Comparison of ENCODE assay signal across 10 mouse cellular contexts in genomic region chr15:77354848-77355551, GRCm38 (mm10). TPM values are rescaled to one million over a fixed set of nuclear protein-coding genes. Genes with fewer than 3 reads are reported as not detected.
DNase-seq lines count a peak whose midpoint lies in the region; ATAC-seq lines count a peak whose summit lies in the region.
"Had no signal": no experiment of that assay in that cellular context is flagged by ENCODE, and none has a peak within 500 bp of the region (broad histone marks: within the 10 kb centered on the region; RNA-seq: fewer than 3 reads in every experiment).

No protein-coding gene starts in this region.

- no peak overlapping the region for H3K27ac ChIP-seq in kidney, embryonic 16.5 days (ENCODE audit: low read length)
- peak overlapping the region; percentile 76 for H3K27ac ChIP-seq in hindbrain, embryonic 11.5 days (ENCODE audit: low read depth, low read length)
- H3K27ac ChIP-seq in neural tube, embryonic 14.5 days (ENCODE audit: low read depth, low read length): peak overlapping the region; percentile 28; the same call in 1 of the 2 replicates
- H3K27ac ChIP-seq: liver, embryonic 13.5 days had no signal

- no peak for DNase-seq in kidney, postnatal 25 days
- DNase-seq in cerebellum, postnatal 14 days: peak; percentile 78 to 83
- DNase-seq in hindbrain, embryonic 11.5 days (ENCODE audit: low spot score): no peak
- no peak for DNase-seq in retina, postnatal 1 day
- DNase-seq: gastrocnemius, postnatal 25 days; liver, embryonic 13.5 days had no signal

- H3K4me2 ChIP-seq in kidney, embryonic 16.5 days (replicated peaks; ENCODE audit: low read depth, low read length): no peak overlapping the region
- no peak overlapping the region for H3K4me2 ChIP-seq in hindbrain, embryonic 11.5 days (replicated peaks; ENCODE audit: low read depth, low read length)
- no peak overlapping the region for H3K4me2 ChIP-seq in neural tube, embryonic 14.5 days (ENCODE audit: low read depth, low read length)
- H3K4me2 ChIP-seq: liver, embryonic 13.5 days had no signal

- H3K9ac ChIP-seq in kidney, embryonic 16.5 days (replicated peaks; ENCODE audit: low read length): 0 out of 2 replicates have a peak overlapping the region, but pooled peaks have one; percentile 35
- H3K9ac ChIP-seq in hindbrain, embryonic 11.5 days (ENCODE audit: low read depth, low read length): no peak overlapping the region
- no peak overlapping the region for H3K9ac ChIP-seq in neural tube, embryonic 14.5 days (replicated peaks; ENCODE audit: low read depth, low read length)
- H3K9ac ChIP-seq: liver, embryonic 13.5 days had no signal

- ATAC-seq in kidney, embryonic 16.5 days (ENCODE audit: low FRiP score, low TSS enrichment): no peak
- peak; percentile 29; the same call in 1 of the 2 replicates for ATAC-seq in hindbrain, embryonic 11.5 days (ENCODE audit: low FRiP score)
- no peak for ATAC-seq in neural tube, embryonic 14.5 days (ENCODE audit: low read depth)
- ATAC-seq in monocyte, adult 5-6 weeks (replicated peaks; ENCODE audit: insufficient number of reproducible peaks, low FRiP score, low TSS enrichment, poor library complexity, severe bottlenecking): no peak

- no peak overlapping the region for H3K4me3 ChIP-seq in kidney, embryonic 16.5 days (ENCODE audit: low read length)
- H3K4me3 ChIP-seq in hindbrain, embryonic 11.5 days (ENCODE audit: low read depth, low read length): no peak overlapping the region
- no peak overlapping the region for H3K4me3 ChIP-seq in neural tube, embryonic 14.5 days (ENCODE audit: low read depth, low read length)
- H3K4me3 ChIP-seq: liver, embryonic 13.5 days had no signal

- H3K4me1 ChIP-seq in kidney, embryonic 16.5 days (ENCODE audit: insufficient read depth, low read length): peaks cover 39% of the 10 kb centered on the region
- H3K4me1 ChIP-seq in hindbrain, embryonic 11.5 days (replicated peaks; ENCODE audit: control insufficient read depth, insufficient read depth, low read length): peaks cover 30% of the 10 kb centered on the region
- peaks cover 16% of the 10 kb centered on the region for H3K4me1 ChIP-seq in neural tube, embryonic 14.5 days (ENCODE audit: control insufficient read depth, insufficient read depth, low read length)

- 57% methylated on average over 6 of the region's 6 CpGs for WGBS in kidney, embryonic 16.5 days
- 48% methylated on average over 6 of the region's 6 CpGs for WGBS in hindbrain, embryonic 11.5 days
- 52% methylated on average over 6 of the region's 6 CpGs for WGBS in neural tube, embryonic 14.5 days

- H3K36me3 ChIP-seq in kidney, embryonic 16.5 days (ENCODE audit: insufficient read depth, low read length): no peaks in the 10 kb centered on the region
- H3K36me3 ChIP-seq in hindbrain, embryonic 11.5 days (ENCODE audit: control insufficient read depth, insufficient read depth, low read length): no peaks in the 10 kb centered on the region
- no peaks in the 10 kb centered on the region for H3K36me3 ChIP-seq in neural tube, embryonic 14.5 days (ENCODE audit: control insufficient read depth, insufficient read depth, low read length)
- H3K36me3 ChIP-seq: liver, embryonic 13.5 days had no signal

- no peaks in the 10 kb centered on the region; the same call in 1 of the 2 replicates for H3K27me3 ChIP-seq in kidney, embryonic 16.5 days (ENCODE audit: insufficient read depth, low read length)
- H3K27me3 ChIP-seq in hindbrain, embryonic 11.5 days (ENCODE audit: control insufficient read depth, insufficient read depth, low read length): no peaks in the 10 kb centered on the region
- no peaks in the 10 kb centered on the region for H3K27me3 ChIP-seq in neural tube, embryonic 14.5 days (ENCODE audit: control insufficient read depth, insufficient read depth, low read length)

- H3K9me3 ChIP-seq in kidney, embryonic 16.5 days (ENCODE audit: low read length): no peaks in the 10 kb centered on the region
- no peaks in the 10 kb centered on the region for H3K9me3 ChIP-seq in hindbrain, embryonic 11.5 days (ENCODE audit: control insufficient read depth, low read length)
- H3K9me3 ChIP-seq in neural tube, embryonic 14.5 days (ENCODE audit: control insufficient read depth, low read length): no peaks in the 10 kb centered on the region
- H3K9me3 ChIP-seq: liver, embryonic 13.5 days had no signal

RNA-seq across cellular contexts. Expression of gene Apol7a, which starts 43.9 kb away (rescaled TPM):
- polyA plus RNA-seq in kidney, embryonic 16.5 days (2015; fragmentation: Nextera tagmentation; extraction: Ambion mirVana): 0.19 TPM in 1 of 2 replicates, not detected in the other
- not detected in 2 replicates for polyA plus RNA-seq in hindbrain, embryonic 11.5 days (2014; fragmentation: Nextera tagmentation; extraction: Ambion mirVana)
- not detected in 2 replicates for polyA plus RNA-seq in neural tube, embryonic 14.5 days (2014; fragmentation: Nextera tagmentation; extraction: Ambion mirVana)
- total RNA-seq in monocyte, adult 5-6 weeks (2017): not detected in 3 replicates
- total RNA-seq: common myeloid progenitor, adult 5-6 weeks had no signal

RNA-seq across cellular contexts. Expression of gene Rbfox2, which starts 48.2 kb away (rescaled TPM):
- polyA plus RNA-seq in kidney, embryonic 16.5 days (2015; fragmentation: Nextera tagmentation; extraction: Ambion mirVana): 49.1 and 50.2 TPM in 2 replicates
- 115 and 142 TPM in 2 replicates for polyA plus RNA-seq in hindbrain, embryonic 11.5 days (2014; fragmentation: Nextera tagmentation; extraction: Ambion mirVana)
- polyA plus RNA-seq in neural tube, embryonic 14.5 days (2014; fragmentation: Nextera tagmentation; extraction: Ambion mirVana): 159 and 208 TPM in 2 replicates
- total RNA-seq in monocyte, adult 5-6 weeks (2017): 0.29 TPM in 1 of 3 replicates, not detected in the others

RNA-seq across cellular contexts. Expression of gene Apol9a, which starts 55.9 kb away (rescaled TPM):
- polyA plus RNA-seq in kidney, embryonic 16.5 days (2015; fragmentation: Nextera tagmentation; extraction: Ambion mirVana): not detected in 2 replicates
- 0.03 and 0.06 TPM in 2 replicates for polyA plus RNA-seq in hindbrain, embryonic 11.5 days (2014; fragmentation: Nextera tagmentation; extraction: Ambion mirVana)
- polyA plus RNA-seq in neural tube, embryonic 14.5 days (2014; fragmentation: Nextera tagmentation; extraction: Ambion mirVana): 0.24 and 0.35 TPM in 2 replicates
- total RNA-seq in monocyte, adult 5-6 weeks (2017): not detected in 3 replicates
- total RNA-seq: common myeloid progenitor, adult 5-6 weeks; gastrocnemius, postnatal 25 days had no signal

Comparison
In these comparisons a context has a peak if more than half of its experiments do, and no peak if none do; other contexts are left out.
1. DNase-seq: peak in cerebellum, postnatal 14 days (2 of 2); none in kidney, postnatal 25 days (0 of 2), hindbrain, embryonic 11.5 days (single experiment) and retina, postnatal 1 day (single experiment).